Mouse (Mus musculus) megakaryocyte-erythroid progenitor cell, adult 5-6 weeks (primary cell): ENCODE results near the gene Pon2. TPM values are rescaled to one million over a fixed set of nuclear protein-coding genes. Genes with fewer than 3 reads are reported as not detected.
A peak's percentile ranks its signal among the peaks of the same experiment; 100 is the strongest.
"Not testable (repeated sequence)": the region's sequence is repeated elsewhere in the genome, so short reads cannot be mapped to it uniquely, and the experiment has no call there.

Source experiments
- ATAC-seq: replicated peaks from 2 replicates; pipeline ENCODE4 v1.8.0; 2016; ENCODE audit warnings: mild to moderate bottlenecking, inconsistent platforms; ENCODE audit not compliant: severe bottlenecking, poor library complexity, low FRiP score, low TSS enrichment
- total RNA-seq, 2 experiments: library from RNA; stranded (forward) in 1 of 2; stranded (reverse) in 1 of 2; fragments of 200-1000, 215-1000 nt in 1 of 2; fragments of >200 nt in 1 of 2; fragmentation: Nextera tagmentation in 1 of 2; gene quantifications; 2 replicates each; pipeline ENCODE4 v1.2.3; 2014 to 2017

Pon2 gene
- 72.9 and 111 TPM in 2 replicates for total RNA-seq (2014; fragmentation: Nextera tagmentation)
- total RNA-seq (2017) = 38.7 and 44.5 TPM in 2 replicates

GRCm38 (mm10) chr6:5298092-5298554, at the start of gene Pon2:
Gene Pon2 (minus strand): TSS chr6:5298455.
- peak; percentile 76 for ATAC-seq

- no peak for ATAC-seq
Measured at GRCm38 (mm10) chr6:5344255-5344654, 46.0 kb upstream of the Pon2 start.

GRCm38 (mm10) chr6:5339283-5339682, 41.0 kb upstream of the Pon2 start:
- not testable (repeated sequence) for ATAC-seq

GRCm38 (mm10) chr6:5338781-5339180, 40.5 kb upstream of the Pon2 start:
- not testable (repeated sequence) for ATAC-seq

- ATAC-seq = not testable (repeated sequence)
Measured at GRCm38 (mm10) chr6:5336016-5336415, 37.8 kb upstream of the Pon2 start.

- ATAC-seq = no peak
Measured at GRCm38 (mm10) chr6:5334021-5334420, 35.8 kb upstream of the Pon2 start.

- no peak for ATAC-seq
Measured at GRCm38 (mm10) chr6:5332560-5333150, 34.4 kb upstream of the Pon2 start.

GRCm38 (mm10) chr6:5325122-5325521, 26.9 kb upstream of the Pon2 start:
- no peak for ATAC-seq

- ATAC-seq = not testable (repeated sequence)
Measured at GRCm38 (mm10) chr6:5324101-5324500, 25.8 kb upstream of the Pon2 start.

GRCm38 (mm10) chr6:5316630-5317029, 18.4 kb upstream of the Pon2 start:
- ATAC-seq = no peak

GRCm38 (mm10) chr6:5315053-5315759, 17.0 kb upstream of the Pon2 start:
- peak; percentile 98 for ATAC-seq

GRCm38 (mm10) chr6:5313951-5314590, 15.8 kb upstream of the Pon2 start:
- peak; percentile 61 for ATAC-seq

- ATAC-seq = no peak
Measured at GRCm38 (mm10) chr6:5310491-5310890, 12.2 kb upstream of the Pon2 start.

- ATAC-seq = no peak
Measured at GRCm38 (mm10) chr6:5309595-5310197, 11.4 kb upstream of the Pon2 start.

GRCm38 (mm10) chr6:5305926-5306325, 7.7 kb upstream of the Pon2 start:
- no peak for ATAC-seq

- ATAC-seq = no peak
Measured at GRCm38 (mm10) chr6:5304956-5305355, 6.7 kb upstream of the Pon2 start.

GRCm38 (mm10) chr6:5300629-5301028, 2.4 kb upstream of the Pon2 start:
- no peak for ATAC-seq

- no peak for ATAC-seq
Measured at GRCm38 (mm10) chr6:5299561-5299960, 1.3 kb upstream of the Pon2 start.

GRCm38 (mm10) chr6:5297321-5298091, 749 bp downstream of the Pon2 start:
- peak; percentile 82 for ATAC-seq
